Mouse (Mus musculus) NIH3T3 (cell line): ENCODE measurements around the gene Fnip1.

ENCODE experiments used
- DNase-seq: peaks from one replicate; pipeline ENCODE4 v3.0.0-alpha.2; 2012; ENCODE audit warnings: low read depth

The Fnip1 gene

GRCm38 (mm10) chr11:54554970-54555369 lies 117.0 kb downstream of the Fnip1 start:
- no peak for DNase-seq

GRCm38 (mm10) chr11:54562761-54563160 lies 124.8 kb downstream of the Fnip1 start:
- DNase-seq: peak; percentile 78
